Comparison of ENCODE assay signal across 28 mouse cellular contexts in the genomic region with DNA sequence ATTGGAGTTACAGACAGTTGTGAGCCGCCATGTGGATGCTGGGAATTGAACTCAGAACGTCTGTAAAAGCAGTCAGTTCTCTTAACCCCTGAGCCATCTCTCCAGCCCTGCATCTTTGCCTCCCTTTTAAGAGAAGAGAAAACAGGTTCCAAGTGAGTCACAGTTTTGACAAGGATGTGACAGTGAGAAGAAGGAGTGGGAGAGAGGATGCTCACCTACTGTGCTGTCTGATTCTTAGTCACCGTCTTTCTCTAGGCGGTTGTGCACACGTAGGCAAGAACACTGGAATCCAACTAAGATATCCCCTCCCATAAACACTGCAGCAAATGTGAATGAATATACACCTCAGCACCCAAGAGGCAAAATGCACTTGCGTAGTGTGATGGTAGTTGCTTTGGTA. TPM values are rescaled to one million over a fixed set of nuclear protein-coding genes. Genes with fewer than 3 reads are reported as not detected.
"Had no signal": no experiment of that assay in that cellular context is flagged by ENCODE, and none has a peak within 500 bp of the region (broad histone marks: within the 10 kb centered on the region; RNA-seq: fewer than 3 reads in every experiment).

No protein-coding gene starts in this region.

- H3K4me3 ChIP-seq: lung, embryonic 15.5 days; megakaryocyte, embryonic 14.5 days; midbrain, embryonic 13.5 days; midbrain, embryonic 15.5 days; myocyte; neural tube, embryonic 13.5 days; neural tube, embryonic 15.5 days had no signal

- H3K36me3 ChIP-seq: lung, embryonic 15.5 days; midbrain, embryonic 13.5 days; midbrain, embryonic 15.5 days; neural tube, embryonic 13.5 days; neural tube, embryonic 15.5 days had no signal

- ATAC-seq: lung, postnatal 0 days; midbrain, embryonic 13.5 days; midbrain, embryonic 15.5 days had no signal

- H3K4me2 ChIP-seq: lung, embryonic 15.5 days; midbrain, embryonic 11.5 days; midbrain, embryonic 13.5 days; midbrain, embryonic 15.5 days; neural tube, embryonic 13.5 days; neural tube, embryonic 15.5 days had no signal

- H3K27ac ChIP-seq: liver, embryonic 14.5 days; lung, embryonic 15.5 days; macrophage; midbrain, embryonic 13.5 days; midbrain, embryonic 15.5 days; neural tube, embryonic 13.5 days; neural tube, embryonic 15.5 days had no signal

- DNase-seq: liver; lung, adult 2 months; lung, postnatal 14 days; lung, postnatal 36 days; retina, postnatal 1 day; right cerebral cortex, postnatal 25 days; right cerebral cortex, postnatal 4 days; spleen, adult 18-20 months; thymus, adult 2 months; thymus, postnatal 36 days had no signal

- H3K27me3 ChIP-seq: lung, embryonic 15.5 days; megakaryocyte, embryonic 14.5 days; midbrain, embryonic 13.5 days; midbrain, embryonic 15.5 days; neural tube, embryonic 13.5 days; neural tube, embryonic 15.5 days had no signal

- H3K9ac ChIP-seq: liver, embryonic 14.5 days; lung, embryonic 15.5 days; midbrain, embryonic 13.5 days; midbrain, embryonic 15.5 days; neural tube, embryonic 13.5 days; neural tube, embryonic 15.5 days had no signal

- H3K4me1 ChIP-seq: lung, embryonic 15.5 days; midbrain, embryonic 13.5 days; midbrain, embryonic 15.5 days; neural tube, embryonic 13.5 days; neural tube, embryonic 15.5 days had no signal

- H3K9me3 ChIP-seq: lung, embryonic 15.5 days; megakaryocyte, embryonic 14.5 days; midbrain, embryonic 13.5 days; midbrain, embryonic 15.5 days; neural tube, embryonic 13.5 days; neural tube, embryonic 15.5 days had no signal

RNA-seq across cellular contexts. Expression of a gene that starts 18.1 kb away (rescaled TPM):
- total RNA-seq: megakaryocyte progenitor cell, adult 5-6 weeks; midbrain, postnatal 0 days had no signal
- polyA plus RNA-seq: liver, embryonic 14.5 days; liver, embryonic 16.5 days; lung, adult 2 months; lung, embryonic 15.5 days; lung, postnatal 0 days; macrophage; myocyte; neural tube, embryonic 11.5 days; neural tube, embryonic 15.5 days; small intestine, adult 2 months; stomach, embryonic 14.5 days; stomach, embryonic 16.5 days; thymus, adult 2 months had no signal

RNA-seq across cellular contexts. Expression of a gene that starts 19.2 kb away (rescaled TPM):
- total RNA-seq: midbrain, postnatal 0 days had no signal
- polyA plus RNA-seq: neural tube, embryonic 11.5 days had no signal
